Mouse (Mus musculus): ENCODE results near the gene Gm5592.
"Not testable (repeated sequence)": the region's sequence is repeated elsewhere in the genome, so short reads cannot be mapped to it uniquely, and the experiment has no call there.

GRCm38 (mm10) chr7:41158562-41158961, 4.9 kb downstream of the Gm5592 start:
- not testable (repeated sequence) for TF ChIP-seq CTCF (IDR thresholded peaks at IDR 0.05; ENCODE audit: insufficient read depth, low read length); POLR2A (IDR thresholded peaks at IDR 0.05; ENCODE audit: borderline replicate concordance, extremely low read depth, low read depth, low read length)

Measured in lung, adult 2 months (tissue).